ENCODE assay signal across 11 mouse cellular contexts in the genomic region with DNA sequence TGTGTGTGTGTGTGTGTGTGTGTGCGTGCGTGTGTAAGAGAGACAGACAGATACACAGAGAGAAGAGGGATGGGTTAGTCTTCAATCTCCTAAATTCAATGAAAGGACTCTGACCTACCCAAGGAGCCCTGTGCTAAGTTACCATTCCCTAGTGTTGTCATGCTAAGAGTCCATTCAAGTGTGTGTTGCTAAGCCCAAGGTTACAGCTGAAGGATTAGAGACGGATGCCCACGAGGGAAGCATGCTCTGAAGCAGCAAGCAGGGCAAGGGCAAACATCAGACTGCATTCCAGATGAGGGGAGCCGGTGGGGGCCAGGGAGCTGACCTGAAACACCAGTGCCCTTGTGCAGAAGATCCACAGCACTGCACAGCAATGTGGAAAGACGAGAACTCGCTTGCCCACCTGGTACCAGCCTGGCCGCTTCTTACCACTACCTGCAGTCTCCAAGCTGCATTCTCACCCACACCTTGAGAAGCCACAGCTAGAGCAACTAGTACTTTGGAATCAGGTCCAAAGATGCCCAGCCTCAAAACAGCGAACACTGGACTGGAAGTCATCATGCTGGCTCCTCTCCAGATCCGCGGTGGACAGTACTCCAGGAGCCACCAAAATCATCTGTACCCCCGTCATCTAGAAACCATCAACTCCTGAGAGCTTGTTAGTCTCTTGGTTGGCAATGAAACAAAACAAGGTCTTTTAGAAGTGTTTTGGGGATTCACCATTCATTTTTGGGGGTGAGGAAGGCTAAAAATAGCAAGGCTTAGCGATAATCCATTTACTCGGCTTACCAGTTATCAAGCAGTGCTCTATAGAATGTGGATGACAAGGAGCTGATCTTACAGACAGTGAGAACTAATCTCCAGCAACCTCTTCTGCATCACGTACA. TPM values are rescaled to one million over a fixed set of nuclear protein-coding genes. Genes with fewer than 3 reads are reported as not detected.
DNase-seq lines count a peak whose midpoint lies in the region; ATAC-seq and TF ChIP-seq lines count a peak whose summit lies in the region.
"Had no signal": no experiment of that assay in that cellular context is flagged by ENCODE, and none has a peak within 500 bp of the region (broad histone marks: within the 10 kb centered on the region; RNA-seq: fewer than 3 reads in every experiment).

No protein-coding gene starts in this region.

- no peak overlapping the region; the same call in 1 of the 2 replicates for H3K27ac ChIP-seq in liver, adult 2 months (replicated peaks; ENCODE audit: insufficient read depth, low read depth, low read length)
- H3K27ac ChIP-seq in liver, postnatal 0 days (ENCODE audit: low read depth): no peak overlapping the region
- H3K27ac ChIP-seq in midbrain, embryonic 10.5 days (replicated peaks): no peak overlapping the region
- H3K27ac ChIP-seq: hindbrain, embryonic 15.5 days had no signal

- no peaks in the 10 kb centered on the region for H3K9me3 ChIP-seq in liver, postnatal 0 days (ENCODE audit: low read length)
- no peaks in the 10 kb centered on the region for H3K9me3 ChIP-seq in midbrain, embryonic 10.5 days (replicated peaks)
- H3K9me3 ChIP-seq: hindbrain, embryonic 15.5 days had no signal

- ATAC-seq in liver, postnatal 0 days: no peak

- no peak for TF ChIP-seq CTCF in liver, adult 2 months (IDR thresholded peaks at IDR 0.05; ENCODE audit: low read depth, low read length)
- TF ChIP-seq CTCF in liver, postnatal 0 days (IDR thresholded peaks at IDR 0.05; ENCODE audit: low read depth): no peak

- DNase-seq in liver, adult 2 months (ENCODE audit: extremely low read depth, low read depth, low spot score): peak; percentile 78
- DNase-seq in liver, postnatal 0 days: no peak
- peak; percentile 68 for DNase-seq in cerebellum, adult 11-12 months
- DNase-seq in cerebellum, adult 9-11 months: peak; percentile 66
- DNase-seq in kidney, postnatal 14 days: peak; percentile 74
- no peak for DNase-seq in gastrocnemius, adult 8-10 months (ENCODE audit: low spot score in 2 of 2)
- no peak for DNase-seq in midbrain, embryonic 10.5 days (ENCODE audit: low spot score)
- no peak for DNase-seq in frontal cortex, postnatal 14 days (ENCODE audit: low spot score in 2 of 2)
- DNase-seq: layer of hippocampus, adult 9-11 months; thymus, adult 18-20 months had no signal

- WGBS in liver, adult 2 months: 68% methylated on average over 15 of the region's 15 CpGs
- WGBS in liver, postnatal 0 days (ENCODE audit: insufficient replicate concordance): 84% methylated on average over 15 of the region's 15 CpGs
- WGBS in midbrain, embryonic 10.5 days: 85% methylated on average over 15 of the region's 15 CpGs

- H3K36me3 ChIP-seq in liver, adult 2 months (ENCODE audit: control insufficient read depth, insufficient read depth, low read length): no peaks in the 10 kb centered on the region
- H3K36me3 ChIP-seq in liver, postnatal 0 days (replicated peaks; ENCODE audit: insufficient read depth, low read length): peaks cover 13% of the 10 kb centered on the region
- 0 out of 2 replicates have a peak, but pooled peaks cover 3% of the 10 kb centered on the region for H3K36me3 ChIP-seq in midbrain, embryonic 10.5 days
- H3K36me3 ChIP-seq: hindbrain, embryonic 15.5 days had no signal

- H3K4me1 ChIP-seq in liver, adult 2 months (ENCODE audit: control insufficient read depth, insufficient read depth, low read length): peaks cover 24% of the 10 kb centered on the region
- H3K4me1 ChIP-seq in liver, postnatal 0 days (ENCODE audit: insufficient read depth): peaks cover 27% of the 10 kb centered on the region
- H3K4me1 ChIP-seq in midbrain, embryonic 10.5 days: peaks cover 23% of the 10 kb centered on the region
- H3K4me1 ChIP-seq: hindbrain, embryonic 15.5 days had no signal

- H3K9ac ChIP-seq in liver, adult 2 months (ENCODE audit: low read depth, low read length): no peak overlapping the region
- no peak overlapping the region for H3K9ac ChIP-seq in liver, postnatal 0 days (replicated peaks)
- H3K9ac ChIP-seq: hindbrain, embryonic 15.5 days had no signal

- TF ChIP-seq POLR2A in liver, adult 2 months (IDR thresholded peaks at IDR 0.05; ENCODE audit: extremely low read depth, insufficient read depth, low read length): no peak

- no peaks in the 10 kb centered on the region for H3K27me3 ChIP-seq in liver, adult 2 months (ENCODE audit: control insufficient read depth, insufficient read depth, low read length)
- H3K27me3 ChIP-seq in liver, postnatal 0 days (ENCODE audit: insufficient read depth, low read length): no peaks in the 10 kb centered on the region
- H3K27me3 ChIP-seq in midbrain, embryonic 10.5 days (ENCODE audit: low read depth, poor library complexity, severe bottlenecking): peaks cover 16% of the 10 kb centered on the region; the same call in 1 of the 2 replicates
- H3K27me3 ChIP-seq: hindbrain, embryonic 15.5 days had no signal

- TF ChIP-seq EP300 in liver, postnatal 0 days (IDR thresholded peaks at IDR 0.05; ENCODE audit: low read depth): no peak

- peaks cover 59% of the 10 kb centered on the region for H3K79me2 ChIP-seq in liver, adult 2 months (ENCODE audit: control insufficient read depth, insufficient read depth, low read length)

- no peak overlapping the region for H3K4me3 ChIP-seq in liver, adult 2 months (ENCODE audit: insufficient read depth, low read depth, low read length)
- H3K4me3 ChIP-seq in liver, postnatal 0 days (ENCODE audit: low read depth, low read length): no peak overlapping the region
- no peak overlapping the region for H3K4me3 ChIP-seq in midbrain, embryonic 10.5 days
- H3K4me3 ChIP-seq: hindbrain, embryonic 15.5 days had no signal

- H3K4me2 ChIP-seq in liver, postnatal 0 days (ENCODE audit: low read depth, low read length): no peak overlapping the region
- H3K4me2 ChIP-seq: hindbrain, embryonic 15.5 days had no signal

RNA-seq across cellular contexts. Expression of a gene that starts 37.4 kb away (rescaled TPM):
- total RNA-seq in liver, adult 2 months (2014; rRNA removed): 34.2 and 35.4 TPM in 2 replicates
- polyA plus RNA-seq in liver, adult 2 months (2012; rRNA removed): 17.0 and 17.7 TPM in 2 replicates
- 8.4 and 9.4 TPM in 2 replicates for polyA plus RNA-seq in liver, postnatal 0 days (2015; fragmentation: Nextera tagmentation; extraction: Ambion mirVana)
- total RNA-seq in gastrocnemius, adult 8-10 months (2022): 10 to 100 TPM; 21.6 to 35.2 (median 25.8) TPM
- polyA plus RNA-seq in midbrain, embryonic 10.5 days (2016; fragmentation: Nextera tagmentation; extraction: Ambion mirVana): 2.4 TPM in 2 replicates

Comparison
In these comparisons a context has a peak if more than half of its experiments do, and no peak if none do; other contexts are left out.
1. DNase-seq: peak in liver, adult 2 months (single experiment), cerebellum, adult 11-12 months (single experiment), cerebellum, adult 9-11 months (single experiment) and kidney, postnatal 14 days (single experiment); none in liver, postnatal 0 days (single experiment), gastrocnemius, adult 8-10 months (0 of 2), midbrain, embryonic 10.5 days (single experiment) and frontal cortex, postnatal 14 days (0 of 2).